Mouse (Mus musculus) urinary bladder, adult 18-20 months (tissue): ENCODE measurements around the gene Lig4.

ENCODE experiments used
- DNase-seq, 2 experiments: peaks; one replicate each; pipeline ENCODE4 v3.0.0; 2022; ENCODE audit warnings: low spot score in 2 of 2, mixed read lengths in 2 of 2

The Lig4 gene

GRCm38 (mm10) chr8:9977573-9978314 is at the start of gene Lig4, which contains the start of gene Abhd13:
TSS of gene Lig4 (minus strand) at chr8:9977686.
TSS of gene Abhd13 (plus strand) at chr8:9977707.
- DNase-seq, result peak; percentile 98 to 100

GRCm38 (mm10) chr8:10017231-10017630 is 39.7 kb upstream of the Lig4 start:
- DNase-seq, result no peak

DNA sequence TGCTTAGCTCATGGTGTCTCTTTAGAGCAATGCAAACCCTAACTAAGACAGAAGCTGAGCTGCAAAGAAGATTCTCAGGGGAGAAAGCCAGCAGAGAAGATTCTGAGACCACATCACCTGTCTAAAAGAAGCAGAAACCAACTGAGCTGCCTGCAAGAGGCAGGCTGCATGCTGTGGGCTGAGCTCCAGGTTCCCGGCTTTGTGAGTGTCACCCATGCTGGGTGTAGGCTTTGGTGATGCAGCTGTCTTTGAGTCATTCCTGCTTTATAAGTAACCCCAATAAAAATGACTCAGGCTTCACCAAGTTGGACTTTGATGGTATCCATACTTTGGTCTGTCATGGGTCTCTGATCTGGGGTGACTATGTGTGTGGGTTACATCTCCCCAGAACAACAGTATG is 38.8 kb upstream of the Lig4 start:
- DNase-seq, result peak in 1 of 2 experiments; percentile 22

DNA sequence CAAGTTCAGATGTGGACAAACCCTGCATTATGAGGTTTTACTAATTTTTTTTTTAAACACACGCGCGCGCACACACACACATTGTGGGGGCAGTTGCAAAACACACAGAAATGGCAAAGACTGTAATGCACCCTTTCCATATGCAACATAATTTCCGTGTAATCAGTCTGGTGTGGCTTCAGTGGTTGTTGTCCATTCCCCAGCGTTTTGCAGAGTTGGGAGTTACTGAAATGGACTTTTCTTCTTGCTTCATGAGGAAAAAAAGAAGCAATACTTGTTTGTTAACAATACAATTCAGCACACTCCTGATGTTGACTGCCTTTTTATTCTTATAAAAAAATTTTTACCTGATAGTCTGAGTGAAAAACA is 30.2 kb upstream of the Lig4 start:
- no peak for DNase-seq

DNA sequence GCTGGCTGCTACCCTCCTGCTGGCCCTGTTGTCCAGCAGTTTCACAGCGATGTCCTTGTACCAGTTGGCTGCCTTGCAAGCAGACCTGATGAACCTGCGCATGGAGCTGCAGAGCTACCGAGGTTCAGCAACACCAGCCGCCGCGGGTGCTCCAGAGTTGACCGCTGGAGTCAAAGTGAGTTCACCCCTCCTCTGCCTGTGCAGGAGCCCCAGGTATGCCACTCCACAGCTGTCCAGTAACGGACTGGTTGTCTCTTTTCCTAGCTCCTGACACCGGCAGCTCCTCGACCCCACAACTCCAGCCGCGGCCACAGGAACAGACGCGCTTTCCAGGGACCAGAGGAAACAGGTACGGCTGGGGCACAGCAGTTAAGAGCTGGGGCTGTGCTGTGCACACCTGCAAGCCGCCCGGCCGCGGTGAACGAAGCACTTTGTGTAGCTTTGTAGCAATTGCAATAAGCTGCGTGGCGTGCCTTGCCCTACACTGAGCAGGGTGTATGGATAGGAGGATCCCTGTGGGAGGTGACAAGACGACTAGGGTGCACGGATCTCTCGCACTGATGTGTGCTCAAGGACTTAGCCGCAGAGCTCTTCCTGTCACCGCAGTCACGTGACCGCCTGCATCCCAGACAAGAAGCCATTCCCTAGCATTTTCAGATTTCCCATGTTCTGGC is 29.6 kb upstream of the Lig4 start:
- DNase-seq, result peak; percentile 3 to 32

- peak in 1 of 2 experiments; percentile 9 for DNase-seq
These were observed 28.9 kb upstream of the Lig4 start, which contains the start of gene Tnfsf13b for GRCm38 (mm10) chr8:10006156-10006985. TSS of gene Tnfsf13b (plus strand) at chr8:10006467.

GRCm38 (mm10) chr8:10004115-10004514 is 26.6 kb upstream of the Lig4 start:
- no peak for DNase-seq

- no peak for DNase-seq
These were observed 2.7 kb upstream of the Lig4 start for GRCm38 (mm10) chr8:9980188-9980587.

- DNase-seq, result no peak
These were observed 2.3 kb upstream of the Lig4 start for GRCm38 (mm10) chr8:9979746-9980145.

- DNase-seq, result peak in 1 of 2 experiments; percentile 5
These were observed 1.2 kb upstream of the Lig4 start for GRCm38 (mm10) chr8:9978475-9979230.

DNA sequence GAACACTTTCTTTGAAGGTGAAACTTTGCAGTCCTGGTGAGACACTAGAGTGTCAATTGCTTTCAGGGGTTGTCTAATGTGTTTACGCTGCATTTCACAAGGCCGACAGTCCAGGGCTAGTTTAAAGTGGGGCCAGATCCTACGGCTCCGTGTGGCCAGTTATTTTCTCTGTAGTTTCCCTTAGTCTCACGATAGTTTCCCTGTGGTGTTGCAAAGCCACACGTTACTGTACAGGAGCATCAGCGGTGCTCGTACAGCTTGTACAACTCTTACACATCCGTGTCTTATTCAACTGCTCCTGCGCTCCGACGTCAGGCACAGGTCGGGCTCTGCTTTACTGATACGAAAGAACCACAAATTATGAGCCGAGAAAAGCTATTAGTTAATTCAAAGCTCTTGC is 470 bp downstream of the Lig4 start:
- peak in 1 of 2 experiments; percentile 8 for DNase-seq

DNA sequence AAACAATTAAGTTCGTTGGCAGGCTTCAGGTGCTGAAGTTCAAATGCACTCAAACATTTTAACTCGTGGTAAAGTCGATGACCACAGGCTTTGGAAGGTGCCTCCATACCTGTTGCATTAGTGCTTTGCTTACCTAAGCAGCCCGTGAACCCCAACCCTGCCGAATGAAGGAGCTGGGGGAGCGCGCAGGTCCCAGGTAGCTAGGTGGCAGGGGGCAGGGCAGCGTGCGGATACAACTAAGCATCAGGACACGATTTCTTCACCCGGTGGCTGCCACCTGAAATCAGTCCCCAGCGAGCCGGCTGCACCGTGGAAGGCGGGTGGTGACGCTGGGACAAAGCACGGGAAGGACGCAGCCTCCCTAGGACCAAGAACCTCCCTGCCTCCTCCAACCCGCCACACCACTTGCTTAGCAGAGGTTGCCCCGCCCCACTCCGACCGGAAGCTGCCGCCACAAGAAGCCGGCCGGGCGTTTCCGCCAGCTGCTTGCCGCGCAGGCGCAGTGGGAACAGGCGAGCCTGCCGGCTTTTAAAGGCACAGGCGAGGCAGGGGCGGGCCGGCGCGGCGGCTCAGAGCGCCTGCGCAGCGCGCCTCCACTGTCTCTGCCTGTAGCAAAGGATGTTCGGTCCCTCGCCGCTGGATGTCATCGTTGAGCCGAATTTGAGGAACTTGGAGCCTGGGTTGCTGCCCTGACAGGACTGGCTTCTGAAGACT is 1.4 kb downstream of the Lig4 start:
- DNase-seq, result peak; percentile 94 to 99

DNA sequence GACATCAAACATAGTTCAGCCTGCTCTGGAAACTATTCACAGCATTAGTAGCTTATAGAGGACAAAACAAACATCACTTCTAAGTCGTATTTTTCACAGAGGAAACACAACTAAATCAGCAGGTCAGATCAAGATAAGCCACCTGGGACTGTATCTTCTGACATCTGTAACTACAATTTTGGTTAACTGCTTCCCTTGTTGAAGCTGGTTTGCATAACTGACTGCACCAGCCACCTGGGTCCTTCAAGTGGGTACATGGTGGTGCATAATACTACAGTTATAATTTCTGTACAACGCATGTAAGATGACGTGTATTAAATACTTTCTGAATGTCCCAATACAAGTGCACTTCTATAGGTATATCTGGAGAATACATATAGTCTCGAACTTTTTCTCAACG is 2.2 kb downstream of the Lig4 start:
- DNase-seq, result no peak

DNA sequence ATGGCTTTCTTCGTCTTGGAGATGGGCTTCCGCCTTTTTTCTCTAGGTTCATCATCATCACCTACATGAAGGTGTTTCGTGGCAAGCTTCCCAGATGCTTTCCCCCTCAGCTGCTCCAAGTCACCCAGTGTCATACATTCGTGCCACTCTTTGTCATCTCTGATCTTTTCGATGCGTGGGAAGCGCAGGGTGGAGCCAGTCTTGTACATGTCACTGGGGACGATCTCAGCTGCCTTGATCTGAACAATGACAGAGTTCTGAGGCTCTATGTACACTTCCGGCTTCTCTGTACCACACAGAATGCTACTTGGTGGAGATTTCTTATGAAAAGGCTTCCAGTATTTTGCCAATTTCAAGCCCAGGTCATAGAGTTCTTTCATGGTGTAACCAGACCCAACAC is 5.6 kb downstream of the Lig4 start:
- no peak for DNase-seq

DNA sequence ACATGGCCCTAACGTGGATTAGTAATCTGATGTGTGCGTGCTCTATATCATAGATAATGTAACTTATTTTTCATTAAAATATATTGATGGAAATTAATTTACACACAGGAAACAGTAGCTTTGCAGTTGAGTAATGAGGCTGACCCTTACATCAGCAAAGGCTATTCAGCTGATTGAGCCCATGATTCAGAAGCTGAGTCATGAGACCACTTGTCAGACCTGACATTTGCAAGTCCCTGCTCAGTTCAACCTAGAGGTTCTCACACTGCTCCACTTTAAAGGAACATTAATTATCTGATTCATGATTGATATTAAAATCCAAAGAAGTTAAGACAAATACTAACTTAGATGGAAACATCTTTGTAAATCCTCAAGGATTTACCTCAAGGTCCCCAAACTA is 17.6 kb downstream of the Lig4 start:
- no peak for DNase-seq

- no peak for DNase-seq
These were observed 19.1 kb downstream of the Lig4 start for GRCm38 (mm10) chr8:9958338-9958737.

DNA sequence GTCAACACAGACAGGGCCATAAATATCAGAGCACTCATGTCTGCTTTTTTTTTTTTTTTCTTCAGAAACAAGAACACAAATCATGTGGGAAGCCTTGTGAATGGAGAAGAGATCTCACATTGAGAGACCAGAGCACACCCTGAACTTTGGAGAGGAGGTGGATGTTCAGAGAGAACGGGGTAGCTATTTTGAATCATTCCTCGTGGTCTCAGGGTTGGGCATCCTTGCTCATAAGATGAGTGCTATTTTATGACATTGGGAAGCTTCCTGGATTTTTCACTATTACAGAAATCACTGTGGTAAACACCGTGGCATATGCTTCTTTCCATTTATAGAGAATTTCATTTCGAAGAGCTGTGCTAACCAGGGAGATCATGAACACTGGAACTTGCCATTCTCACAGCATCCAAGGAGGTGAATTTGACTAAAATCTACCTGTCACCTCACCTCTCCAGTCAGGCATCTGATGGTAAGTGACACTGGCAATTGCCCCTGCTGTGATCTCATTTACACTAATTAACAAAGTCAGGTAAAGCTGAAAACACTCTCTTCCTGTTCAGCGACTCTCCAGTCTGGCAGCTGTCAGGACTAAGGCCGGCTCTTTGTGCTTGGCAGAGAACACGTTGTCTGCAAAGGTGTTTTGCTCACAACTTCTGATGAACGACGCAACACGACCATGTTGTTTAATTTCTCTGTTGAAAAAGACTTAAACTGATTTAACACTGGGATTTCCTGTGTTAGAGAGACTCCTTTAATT is 28.2 kb downstream of the Lig4 start:
- DNase-seq, result no peak

GRCm38 (mm10) chr8:9935574-9935973 is 41.9 kb downstream of the Lig4 start:
- DNase-seq, result no peak

- peak; percentile 16 to 39 for DNase-seq
These were observed 42.5 kb downstream of the Lig4 start for GRCm38 (mm10) chr8:9934891-9935565.

- DNase-seq, result no peak
These were observed 44.8 kb downstream of the Lig4 start for GRCm38 (mm10) chr8:9932711-9933110.
